Mouse (Mus musculus): ENCODE data around the gene Cc2d1a.

Cc2d1a gene

GRCm38 (mm10) chr8:84104221-84104620 lies 43.5 kb downstream of the Cc2d1a start:
- DNase-seq: peak; percentile 48 to 49

GRCm38 (mm10) chr8:84103601-84104000 lies 44.1 kb downstream of the Cc2d1a start:
- peak; percentile 66 to 75 for DNase-seq

DNA sequence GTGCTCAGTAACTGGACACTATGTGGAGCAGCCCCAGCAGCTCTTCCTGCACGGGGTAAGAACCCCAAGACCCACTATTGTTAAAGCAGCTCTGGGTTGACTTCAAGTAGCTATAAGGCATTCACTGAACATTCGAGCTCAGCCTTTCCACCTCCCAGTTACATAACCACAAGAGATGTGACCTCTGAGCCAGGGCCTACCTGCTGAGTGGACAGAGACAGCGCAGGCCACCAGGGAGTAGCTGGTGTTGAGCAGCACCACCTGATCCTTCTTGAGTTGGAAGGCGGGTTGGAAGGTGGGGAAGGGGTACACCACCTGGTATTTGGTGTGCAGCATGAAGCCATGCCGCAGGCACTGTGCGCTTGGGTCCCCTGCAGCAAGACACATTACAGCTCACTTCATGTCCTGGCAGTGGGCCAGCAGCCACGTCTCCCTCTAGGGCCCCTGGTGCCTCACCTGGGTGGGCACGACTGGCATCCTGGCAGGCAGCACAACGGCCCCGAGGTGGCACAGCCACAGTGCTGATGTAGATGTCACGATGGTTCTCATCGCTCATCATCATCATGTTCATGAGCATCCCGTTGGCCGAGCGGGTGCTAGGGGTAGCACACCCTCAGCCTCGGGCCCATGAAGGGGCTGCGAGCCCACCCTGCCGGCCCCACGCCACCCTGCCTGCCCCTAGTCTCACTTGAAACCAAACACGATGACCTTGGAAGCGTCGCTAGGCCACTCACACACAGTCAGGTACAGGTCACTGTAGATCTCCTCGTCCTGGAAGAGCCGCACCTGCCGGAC lies 46.1 kb downstream of the Cc2d1a start:
- peak; percentile 59 for DNase-seq

DNA sequence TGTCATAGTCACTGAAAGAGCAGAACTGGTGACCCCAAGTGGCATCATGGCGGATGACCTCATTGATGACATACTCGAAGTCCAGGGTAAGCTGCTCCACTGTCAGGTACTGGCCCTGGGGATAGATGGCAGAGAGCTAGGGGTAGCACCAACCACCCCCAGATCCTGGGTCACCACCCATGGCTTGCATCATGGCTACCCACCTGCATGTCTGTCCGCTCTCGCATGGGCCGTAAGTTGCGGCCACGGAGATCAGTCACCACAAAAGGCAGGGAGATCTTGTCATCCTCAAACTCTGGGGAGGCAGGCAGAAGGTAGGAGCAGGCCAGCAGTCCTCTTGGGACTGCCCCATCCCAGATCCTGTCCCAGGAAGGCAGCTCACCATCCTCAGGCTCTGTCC lies 49.4 kb downstream of the Cc2d1a start:
- no peak for DNase-seq

DNA sequence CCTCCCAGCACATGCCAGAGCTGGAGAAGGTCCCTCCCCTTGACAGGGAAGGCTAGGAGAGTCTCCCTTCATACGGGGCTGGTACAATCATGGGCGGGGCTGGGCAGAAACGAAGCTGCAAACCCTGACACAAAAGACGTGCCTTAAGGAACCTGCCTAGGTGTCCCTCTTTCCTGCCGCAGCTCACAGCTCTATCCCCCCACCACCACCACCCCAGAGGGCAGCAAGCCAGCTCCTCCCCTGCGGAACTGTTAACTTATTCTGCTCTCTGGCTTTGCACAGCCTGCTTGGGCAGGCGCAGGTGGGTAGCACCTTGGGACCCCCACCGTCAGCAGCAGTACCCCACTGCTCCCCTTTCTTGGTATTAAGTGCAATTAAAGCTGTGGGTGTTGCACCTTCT lies 51.7 kb downstream of the Cc2d1a start:
- no peak for DNase-seq

- no peak for DNase-seq
Observed at GRCm38 (mm10) chr8:84090585-84090984, 57.2 kb downstream of the Cc2d1a start.

DNA sequence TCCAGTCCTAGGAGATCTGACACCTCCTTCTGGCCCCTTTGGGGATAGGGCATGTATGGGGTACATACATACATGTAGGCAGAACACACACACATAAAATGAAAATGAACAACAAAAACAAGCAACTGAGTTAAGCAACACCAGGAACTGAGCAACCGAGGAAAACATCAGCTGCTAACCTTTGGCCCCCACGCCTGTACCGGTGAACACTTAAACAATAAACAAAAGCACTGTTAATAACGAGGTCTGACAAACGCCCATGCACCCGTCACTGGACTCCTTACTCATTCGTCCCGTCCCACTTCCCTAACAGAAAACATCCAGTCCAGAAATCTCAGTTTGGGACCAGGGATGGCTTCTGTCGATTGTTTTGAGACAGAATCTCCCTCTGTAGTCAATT lies 58.5 kb downstream of the Cc2d1a start:
- DNase-seq: no peak

- no peak for DNase-seq
Observed at GRCm38 (mm10) chr8:84087821-84088220, 59.9 kb downstream of the Cc2d1a start.

GRCm38 (mm10) chr8:84087156-84087555 lies 60.6 kb downstream of the Cc2d1a start:
- peak in 1 of 2 experiments; percentile 47 for DNase-seq

- DNase-seq: peak in 1 of 2 experiments; percentile 45
Observed at GRCm38 (mm10) chr8:84084341-84085115, 63.2 kb downstream of the Cc2d1a start.

GRCm38 (mm10) chr8:84083829-84084241 lies 63.9 kb downstream of the Cc2d1a start:
- DNase-seq: peak; percentile 83 to 88

All from kidney, adult 8-10 months (tissue).